Mouse (Mus musculus) cerebellum, adult (tissue): ENCODE measurements around the gene 1110004F10Rik.

Experiments used
- ATAC-seq: cut with Nextera tagmentation; 2 replicates; pipeline ENCODE4 v1.9.2; 2017; ENCODE audit warnings: mild to moderate bottlenecking, moderate library complexity, mixed read lengths; ENCODE audit not compliant: insufficient number of reproducible peaks, low FRiP score, low TSS enrichment

Gene 1110004F10Rik

DNA sequence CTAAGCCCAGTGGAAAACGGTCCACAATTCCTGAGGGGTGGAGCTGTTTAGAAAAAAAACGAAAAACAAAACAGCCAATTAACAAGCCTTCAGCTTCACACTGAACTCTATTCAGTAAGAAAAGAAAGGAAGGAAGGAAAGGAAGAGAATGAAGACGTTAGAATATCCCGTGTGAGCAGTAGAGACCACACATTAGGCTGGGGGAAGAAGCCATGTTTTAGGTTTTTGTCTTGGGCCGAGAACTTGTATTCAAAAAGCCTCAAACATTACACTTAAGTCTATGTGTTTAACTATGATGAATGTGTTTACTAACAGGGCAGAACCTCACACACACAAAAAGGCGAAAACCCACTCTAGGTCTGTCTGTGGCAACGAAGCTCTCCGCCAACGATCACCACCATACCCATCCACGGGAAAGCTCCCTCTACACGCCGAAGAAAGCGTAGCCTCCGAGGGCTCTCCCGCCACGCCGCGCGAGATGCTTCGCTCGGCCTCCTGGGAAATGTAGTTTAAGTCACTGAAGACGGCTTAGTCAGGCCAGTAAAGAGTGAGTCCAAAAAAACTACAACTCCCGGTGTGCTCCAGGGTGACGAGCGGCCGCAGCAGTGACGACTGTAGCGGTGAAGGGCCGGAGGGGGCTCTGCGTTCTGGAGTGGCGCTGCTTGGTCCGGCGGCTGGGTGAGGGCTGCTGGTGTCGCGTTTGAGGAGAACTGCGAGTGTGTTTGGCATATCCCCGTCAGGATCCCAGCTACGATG is 53.7 kb downstream of the 1110004F10Rik start:
- peak; percentile 100 for ATAC-seq

DNA sequence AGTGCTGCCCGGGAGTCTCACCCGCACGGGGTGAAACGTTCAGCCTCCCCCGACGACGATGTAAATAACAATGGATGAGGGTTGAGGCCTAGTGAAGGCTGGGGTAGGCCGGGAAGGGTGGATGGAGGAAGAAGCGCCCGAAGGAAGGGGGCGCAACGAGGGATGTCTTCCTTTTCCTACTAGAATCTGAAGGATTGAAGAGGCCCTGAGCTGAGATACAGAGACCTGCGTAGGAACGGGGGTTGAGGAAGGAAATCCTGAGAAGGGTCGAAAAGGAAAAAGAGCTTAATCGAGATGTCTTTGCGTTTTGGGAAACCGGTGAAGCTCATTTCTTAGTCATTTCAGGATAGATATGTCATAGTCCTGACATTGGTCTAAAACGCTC is 54.3 kb downstream of the 1110004F10Rik start:
- ATAC-seq: peak; percentile 78

DNA sequence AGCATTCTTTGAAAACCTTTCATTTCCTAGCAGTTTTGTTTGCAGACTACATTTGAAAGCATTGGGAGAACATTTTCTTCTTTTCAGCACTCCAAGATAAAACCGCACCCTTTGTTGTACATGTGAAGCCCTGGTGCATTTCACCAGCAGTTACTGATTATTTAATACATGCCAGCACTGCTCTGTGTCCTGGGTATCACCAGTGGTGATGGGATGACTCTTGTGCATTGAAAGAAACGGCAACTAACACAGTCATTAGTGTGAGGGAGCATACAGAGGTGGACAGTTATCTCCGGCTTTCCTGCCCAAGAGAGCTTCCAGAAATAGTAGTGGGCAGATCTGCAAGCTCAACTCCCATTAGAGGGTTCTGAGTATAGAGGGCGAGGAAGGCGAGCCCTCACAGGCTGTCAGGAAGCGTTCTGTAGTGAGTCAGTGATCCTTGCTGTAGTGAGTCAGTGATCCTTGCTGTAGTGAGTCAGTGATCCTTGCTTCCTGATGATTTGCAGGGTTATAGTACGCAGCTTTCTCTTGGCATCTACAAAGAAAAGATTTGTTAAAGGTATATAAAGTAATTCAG is 60.8 kb downstream of the 1110004F10Rik start:
- no peak for ATAC-seq

DNA sequence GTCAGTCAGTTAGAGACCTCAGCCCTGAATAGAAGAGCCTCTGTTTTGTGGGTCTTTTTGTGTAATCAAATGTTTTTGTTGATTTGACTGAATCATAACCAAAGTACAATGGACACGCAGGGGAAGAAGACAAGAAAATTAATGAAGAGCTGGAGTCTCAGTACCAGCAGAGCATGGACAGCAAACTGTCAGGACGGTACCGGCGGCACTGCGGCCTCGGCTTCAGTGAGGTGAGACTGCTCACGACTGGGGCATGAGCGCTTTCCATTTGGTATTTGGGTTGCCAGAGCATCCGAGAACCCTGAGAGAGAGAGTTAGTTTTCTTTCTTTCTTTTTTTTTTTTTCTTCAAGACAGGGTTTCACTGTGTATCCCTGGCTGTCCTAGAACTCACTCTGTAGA is 63.9 kb downstream of the 1110004F10Rik start:
- no peak for ATAC-seq

DNA sequence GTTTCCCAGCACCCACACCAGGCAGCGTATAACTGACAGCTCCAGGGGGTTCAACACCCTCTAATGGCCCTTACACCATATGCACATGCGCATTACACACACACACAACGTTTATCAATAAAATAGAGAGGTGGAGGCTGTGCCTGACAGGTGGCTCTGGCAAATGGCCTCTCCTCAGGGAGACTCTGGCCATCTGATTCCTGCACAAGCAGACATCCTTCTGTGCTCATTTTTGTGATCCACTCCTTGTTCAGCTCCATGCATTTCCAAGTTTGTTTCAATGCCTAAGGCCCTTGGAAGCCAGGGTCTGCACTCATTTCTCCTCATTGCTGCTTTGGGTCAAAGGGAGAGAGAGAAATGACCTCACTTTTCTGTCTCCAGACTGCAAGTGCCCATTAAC is 71.5 kb downstream of the 1110004F10Rik start:
- no peak for ATAC-seq

DNA sequence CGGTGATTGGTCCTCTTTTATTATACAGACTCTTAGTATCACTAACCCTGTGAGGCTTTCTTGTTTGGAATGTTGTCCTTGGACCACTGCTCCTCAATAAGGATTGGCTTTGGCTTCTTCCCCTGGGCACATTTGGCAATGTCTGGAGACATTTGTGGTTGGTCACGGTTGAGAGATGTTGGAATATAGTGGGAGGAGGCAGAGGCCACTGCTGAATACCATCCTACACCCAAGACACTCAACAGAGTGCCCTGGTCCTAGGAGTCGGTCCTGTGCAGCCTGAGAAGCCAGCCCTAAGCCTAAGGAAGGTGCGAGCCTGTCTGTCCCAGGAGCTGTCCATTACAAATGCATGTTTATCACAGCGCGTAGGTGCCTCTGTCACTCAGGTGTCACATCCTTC is 72.3 kb downstream of the 1110004F10Rik start:
- ATAC-seq: no peak

DNA sequence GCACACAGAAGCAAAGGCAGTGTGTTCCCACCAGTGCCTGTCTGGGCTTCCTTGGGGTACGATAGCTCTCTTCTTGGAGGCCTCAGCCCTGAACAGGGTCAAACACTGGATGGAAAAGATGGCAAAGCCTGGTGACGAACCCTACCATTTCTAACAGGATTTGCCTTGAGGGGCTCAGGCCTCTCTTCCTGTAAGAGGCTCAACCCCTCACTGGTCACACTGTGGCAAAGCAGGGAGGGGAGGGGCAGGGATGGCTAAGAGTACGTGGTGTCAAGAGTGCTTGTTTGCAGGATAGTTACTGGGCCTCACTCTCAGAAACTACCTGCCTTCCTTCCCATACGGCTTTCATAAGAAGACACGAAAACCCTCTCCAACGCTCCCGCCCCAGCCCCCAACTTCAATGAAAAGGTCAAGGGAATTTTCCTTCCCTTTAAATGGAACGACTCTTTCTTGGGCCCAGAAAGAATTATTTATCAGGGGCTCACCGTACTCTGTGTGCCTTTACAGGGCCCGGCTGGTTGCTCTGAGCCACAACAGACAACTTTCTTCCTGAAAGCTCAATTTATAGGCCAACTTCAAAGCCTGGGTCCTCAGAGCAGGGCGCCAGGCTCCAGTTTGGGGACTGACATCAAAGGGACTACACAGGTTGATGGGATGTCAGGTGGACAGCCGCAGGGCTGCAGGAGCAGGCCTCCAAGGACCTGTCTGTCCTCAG is 76.2 kb downstream of the 1110004F10Rik start:
- no peak for ATAC-seq

DNA sequence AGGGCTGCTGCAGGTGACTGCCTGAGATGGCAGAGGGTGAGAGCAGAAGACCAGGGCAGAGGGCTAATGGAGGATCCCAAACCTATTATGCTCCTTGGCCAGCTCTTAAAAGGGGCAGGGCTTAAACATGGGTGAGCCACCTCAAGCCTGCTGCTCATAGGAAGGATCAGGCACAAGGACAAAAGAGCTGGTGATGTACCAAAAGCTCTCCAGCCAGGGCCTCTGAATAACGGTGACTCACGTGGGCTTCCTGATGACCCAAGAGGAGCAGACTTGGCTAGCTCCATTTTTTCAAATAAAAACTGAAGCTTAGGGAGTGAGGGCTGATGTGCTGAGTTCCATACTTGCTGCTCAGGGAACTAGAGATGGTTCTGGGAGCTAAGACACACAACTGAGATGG is 76.8 kb downstream of the 1110004F10Rik start:
- no peak for ATAC-seq

DNA sequence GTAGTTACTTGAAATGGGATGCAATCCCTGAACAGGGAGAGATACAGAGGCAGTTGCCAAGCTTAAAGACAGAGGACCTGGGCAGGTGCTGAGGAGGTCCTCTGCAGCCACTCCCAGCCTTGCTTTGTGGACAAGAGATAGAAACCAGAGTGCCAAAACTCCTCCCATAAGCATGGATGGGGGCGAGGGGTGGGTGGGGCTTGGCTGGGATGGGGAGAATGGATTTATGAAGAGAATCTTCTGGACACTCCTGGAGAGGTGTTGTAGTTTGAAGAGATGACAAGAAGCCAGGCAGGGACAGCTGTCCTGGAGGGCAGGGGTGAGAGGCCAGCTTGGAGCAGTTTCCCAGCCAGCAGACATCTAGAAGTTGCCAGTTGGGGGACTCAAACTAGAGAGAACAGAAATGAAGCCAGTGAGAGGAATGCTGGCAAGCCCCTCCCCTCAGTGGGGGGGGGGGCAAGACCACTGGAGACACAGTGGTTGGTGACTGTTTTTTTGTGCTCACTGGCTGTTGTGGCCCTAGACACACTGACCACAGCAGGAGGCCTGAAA is 80.2 kb downstream of the 1110004F10Rik start:
- no peak for ATAC-seq

DNA sequence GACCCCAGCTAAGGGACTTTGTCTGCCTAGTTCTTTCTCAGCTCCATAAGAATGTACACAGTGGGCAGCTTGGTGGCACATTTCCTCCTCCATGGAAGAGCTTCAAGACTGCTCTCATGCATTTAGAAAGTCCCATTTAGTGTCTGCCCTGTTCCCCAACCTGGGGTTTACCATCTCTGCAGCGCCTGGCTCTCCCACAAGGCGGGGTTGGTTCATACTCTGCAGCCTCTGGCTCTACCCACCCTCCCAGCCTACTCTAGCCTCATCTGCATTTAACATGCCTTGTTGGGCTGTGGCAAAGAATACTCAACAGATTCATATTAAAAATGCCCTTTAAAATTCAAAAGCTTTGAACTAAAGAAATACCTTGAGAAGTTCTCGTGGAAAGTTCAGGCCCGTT is 81.5 kb downstream of the 1110004F10Rik start:
- ATAC-seq: no peak

DNA sequence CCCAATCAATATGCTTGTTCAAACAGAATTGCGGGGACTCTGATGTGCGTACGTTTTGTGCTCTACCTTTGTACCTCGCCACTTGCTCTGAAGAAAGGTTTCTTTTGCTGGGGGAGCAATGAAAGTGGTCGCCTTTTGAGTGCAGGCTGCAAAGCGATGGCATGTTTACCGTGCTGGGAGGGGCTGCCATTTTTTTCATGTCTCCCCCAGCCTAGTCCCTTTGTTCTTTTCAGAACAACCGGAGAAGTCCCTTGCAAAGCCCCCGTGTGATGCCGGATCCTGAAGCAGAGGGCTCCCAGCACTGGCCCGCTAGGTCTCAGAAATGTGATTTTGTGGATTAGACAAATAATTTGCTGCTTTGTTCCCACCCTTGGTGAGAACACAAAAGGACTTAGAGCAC is 82.0 kb downstream of the 1110004F10Rik start:
- ATAC-seq: no peak

DNA sequence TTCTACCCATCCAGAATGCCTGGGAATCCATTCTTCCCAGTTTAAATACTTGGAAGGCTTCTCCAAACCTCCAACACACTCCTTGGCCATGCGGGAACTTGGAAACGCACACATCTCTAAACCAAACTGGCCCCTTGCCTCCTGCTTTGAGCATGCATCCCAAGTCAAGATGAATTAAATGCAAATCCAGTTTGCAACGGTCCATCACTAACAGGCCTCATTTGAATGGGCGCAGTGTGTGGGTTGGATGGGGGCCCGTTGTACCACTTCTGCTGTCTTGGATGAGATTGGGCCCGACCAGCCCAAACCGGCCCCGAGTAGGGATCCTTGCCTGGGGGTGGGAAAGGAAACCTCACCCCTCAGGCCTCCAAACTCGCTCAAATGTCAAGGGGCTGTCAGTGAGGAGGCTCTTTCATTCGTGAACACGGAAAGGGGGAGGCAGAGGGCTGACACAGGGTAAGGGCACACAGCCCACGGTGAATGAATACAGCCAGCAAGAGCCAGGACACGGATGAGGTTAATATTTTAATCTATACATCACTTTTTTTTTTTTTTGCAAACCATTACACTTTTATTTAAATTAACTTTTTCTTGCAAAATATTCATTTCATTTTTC is 83.9 kb downstream of the 1110004F10Rik start:
- ATAC-seq: no peak

DNA sequence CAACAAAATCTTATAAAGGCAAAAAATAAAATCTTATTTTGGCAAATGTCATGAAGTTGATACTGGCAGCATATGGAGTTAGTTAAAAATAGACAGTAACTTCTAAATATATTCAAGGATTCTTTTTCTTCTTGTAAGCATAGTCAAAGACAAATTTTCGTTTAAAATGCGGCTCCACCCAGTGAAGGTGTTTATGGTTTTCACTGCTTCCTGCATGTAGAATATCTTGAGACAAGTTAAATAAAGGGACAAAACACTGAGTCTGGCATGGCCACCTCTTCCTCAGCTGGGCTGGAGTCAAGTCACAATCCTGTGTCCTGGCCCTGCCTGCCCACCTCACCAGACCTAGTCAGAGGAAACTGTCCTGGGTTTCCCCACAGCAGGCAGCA is 84.4 kb downstream of the 1110004F10Rik start:
- ATAC-seq: no peak

DNA sequence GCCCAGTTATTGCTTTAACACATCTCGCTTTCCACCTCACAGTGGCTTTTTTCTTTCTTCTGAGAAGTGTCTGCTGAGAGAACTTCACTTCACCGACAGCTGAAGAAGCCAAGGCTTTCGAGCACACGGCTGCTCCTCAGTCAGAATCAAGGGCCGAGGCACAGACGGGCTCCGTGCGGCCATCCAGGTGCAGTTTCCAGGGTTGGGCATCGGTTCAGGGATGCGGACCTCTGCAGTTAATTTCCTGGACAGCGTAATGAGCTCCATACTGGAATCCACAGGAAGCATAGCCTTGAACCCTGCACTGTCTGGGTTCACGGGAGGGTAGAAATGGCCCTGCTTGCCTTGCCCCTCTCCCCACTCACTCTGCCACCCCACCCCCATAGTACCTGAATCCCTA is 84.9 kb downstream of the 1110004F10Rik start:
- no peak for ATAC-seq

DNA sequence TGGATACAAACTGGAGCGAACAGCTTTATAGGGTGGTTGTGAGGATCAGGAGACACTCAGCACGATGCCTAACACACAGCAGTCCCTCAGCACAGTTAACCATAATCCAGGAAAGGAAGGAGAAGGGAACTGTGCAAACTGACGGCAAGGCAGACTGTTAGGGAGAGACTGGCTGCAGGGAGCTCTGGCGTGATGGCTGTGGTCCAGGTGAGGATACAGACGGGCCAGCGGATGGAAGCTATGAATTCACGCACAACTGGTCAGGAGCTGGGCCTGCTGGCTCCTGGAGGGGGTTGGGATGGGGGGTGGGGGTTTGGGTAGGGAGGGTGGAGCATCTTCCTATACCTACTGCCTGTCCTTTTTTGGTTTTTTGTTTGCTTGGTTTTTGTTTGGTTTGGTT is 86.5 kb downstream of the 1110004F10Rik start:
- no peak for ATAC-seq

DNA sequence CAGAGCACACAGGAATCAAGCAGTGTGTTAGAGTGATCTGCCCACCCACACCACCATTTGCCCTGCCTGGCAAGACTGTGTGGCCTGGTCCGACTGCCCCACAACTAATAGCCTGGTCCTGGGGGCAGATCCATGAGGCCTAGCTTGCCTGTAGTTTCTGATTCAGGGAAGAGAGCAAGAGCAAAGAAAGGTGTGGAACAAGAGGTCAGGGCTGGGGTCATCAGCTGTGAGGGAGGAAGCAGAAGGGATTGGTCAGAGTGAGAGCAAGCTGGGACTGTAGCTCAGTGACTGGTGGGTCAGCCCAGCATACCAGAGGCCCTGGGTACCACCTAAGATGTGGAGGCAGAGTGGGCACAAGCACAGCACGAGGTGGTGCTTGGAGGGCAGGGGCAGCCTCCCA is 87.9 kb downstream of the 1110004F10Rik start:
- ATAC-seq: no peak

DNA sequence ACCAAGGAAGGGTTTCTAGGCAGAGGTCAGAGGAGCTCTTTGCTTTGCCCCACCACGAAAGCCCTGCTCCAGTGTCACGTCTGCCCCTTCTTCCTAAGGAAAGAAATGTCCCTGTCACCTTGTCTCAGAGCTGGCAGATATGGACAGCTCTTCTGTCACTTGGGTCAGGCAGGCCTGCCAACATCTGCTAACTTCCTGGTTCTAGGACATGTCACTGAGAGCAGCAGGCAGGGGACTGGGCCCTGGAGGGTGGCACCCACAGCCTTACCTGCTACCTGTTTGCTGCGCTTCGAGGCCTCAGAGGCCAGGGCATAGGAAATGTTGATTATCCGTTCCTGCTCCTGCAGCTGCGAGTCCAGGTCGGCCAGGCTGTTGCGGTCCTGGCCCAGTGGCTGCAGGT is 89.1 kb downstream of the 1110004F10Rik start:
- ATAC-seq: no peak

DNA sequence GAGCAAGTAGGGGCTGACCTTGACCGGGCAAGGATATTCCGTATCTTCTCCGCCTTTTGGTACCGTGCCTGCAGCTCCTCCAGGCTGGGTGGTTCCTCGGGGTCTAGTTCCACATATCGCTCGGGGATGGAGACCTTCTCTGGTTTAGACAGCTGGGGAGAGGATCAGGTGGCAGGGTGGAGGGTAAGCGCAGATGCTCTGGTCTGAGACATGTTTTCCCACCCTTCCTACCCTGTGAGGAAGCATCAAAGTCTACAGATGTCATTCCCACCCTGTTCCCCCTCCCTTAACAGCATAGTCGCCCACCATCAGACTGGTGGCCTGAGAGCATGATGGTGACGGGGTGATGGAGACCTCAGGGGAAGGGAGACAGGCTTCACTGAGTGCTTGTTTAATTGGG is 90.2 kb downstream of the 1110004F10Rik start:
- ATAC-seq: no peak

DNA sequence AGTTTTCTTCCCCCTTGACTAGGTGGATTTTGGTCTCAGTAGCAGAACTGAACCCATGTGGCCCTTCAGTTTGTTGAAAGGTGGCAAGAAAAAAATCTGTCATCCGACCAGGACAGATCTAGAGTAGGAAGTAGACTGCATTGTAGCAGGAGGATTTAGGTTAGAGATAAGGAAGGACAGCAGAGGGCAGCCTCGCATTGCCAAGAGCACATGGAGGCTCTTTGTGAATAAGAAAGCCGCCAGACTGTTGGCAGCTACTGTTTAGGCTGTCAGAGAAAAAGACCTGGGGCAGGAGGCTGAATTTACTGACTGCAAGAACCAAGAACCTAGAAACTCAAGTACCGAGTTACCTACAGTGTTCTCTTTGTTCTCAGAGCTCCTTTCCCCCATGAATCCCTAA is 92.2 kb downstream of the 1110004F10Rik start:
- no peak for ATAC-seq

DNA sequence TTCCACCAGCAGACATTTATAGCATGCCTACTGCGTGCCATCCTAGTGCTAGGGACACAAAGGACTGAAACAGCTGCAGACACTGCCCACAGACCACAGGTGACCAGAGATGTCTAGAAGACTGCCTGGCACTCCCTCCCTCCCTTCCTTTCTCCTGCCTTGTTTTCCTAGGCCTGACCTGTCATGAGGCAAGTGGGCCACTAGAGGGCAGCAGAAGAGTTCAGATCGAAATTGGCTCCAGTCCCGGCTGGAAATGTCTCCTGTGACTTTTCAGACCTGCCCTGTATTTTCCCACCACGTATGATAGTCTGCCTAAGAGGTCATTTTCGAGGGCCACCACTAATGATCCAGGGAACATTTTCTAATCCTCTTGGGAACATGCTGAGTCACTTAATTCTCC is 92.9 kb downstream of the 1110004F10Rik start:
- peak; percentile 60 for ATAC-seq
